Mouse (Mus musculus) forebrain, embryonic 14.5 days (tissue): ENCODE results near the gene Cnih3. TPM values are rescaled to one million over a fixed set of nuclear protein-coding genes. Genes with fewer than 3 reads are reported as not detected.

Experiments
- ATAC-seq: fragments of 200-750 bp; cut with Nextera tagmentation; 2 replicates; pipeline ENCODE4 v1.8.0; 2017; ENCODE audit warnings: mild to moderate bottlenecking, moderate library complexity
- DNase-seq: peaks from one replicate; pipeline ENCODE4 v3.0.0-alpha.2; 2015; ENCODE audit warnings: low spot score
- H3K27ac ChIP-seq: fragments of 300-500 bp; sonication (generic); 2 replicates; pipeline ENCODE4 v1.5.1; 2014; ENCODE audit warnings: low read depth, mild to moderate bottlenecking, control low read depth, low read length, moderate library complexity
- H3K27me3 ChIP-seq: fragments of 300-500 bp; sonication (generic); replicated peaks from 2 replicates; pipeline ENCODE4 v1.6.1; 2014; ENCODE audit warnings: low read length, control low read depth, mixed read lengths; ENCODE audit not compliant: control insufficient read depth, insufficient read depth
- H3K36me3 ChIP-seq: fragments of 300-500 bp; sonication (generic); 2 replicates; pipeline ENCODE4 v1.6.1; 2014; ENCODE audit warnings: low read length, control low read depth; ENCODE audit not compliant: control insufficient read depth, insufficient read depth
- H3K4me1 ChIP-seq: fragments of 300-500 bp; sonication (generic); 2 replicates; pipeline ENCODE4 v1.6.1; 2014; ENCODE audit warnings: antibody characterized with exemption, low read length, control low read depth; ENCODE audit not compliant: control insufficient read depth, insufficient read depth
- H3K4me2 ChIP-seq: fragments of 300-500 bp; sonication (generic); 2 replicates; pipeline ENCODE4 v1.6.1; 2014; ENCODE audit warnings: mild to moderate bottlenecking, control low read depth, low read length
- H3K4me3 ChIP-seq: fragments of 300-500 bp; sonication (generic); 2 replicates; pipeline ENCODE4 v1.5.1; 2014; ENCODE audit warnings: low read depth, low read length, control low read depth
- H3K9ac ChIP-seq: fragments of 300-500 bp; sonication (generic); 2 replicates; pipeline ENCODE4 v1.6.1; 2014; ENCODE audit warnings: mild to moderate bottlenecking, low read length, control low read depth, moderate library complexity
- H3K9me3 ChIP-seq: fragments of 300-500 bp; sonication (generic); replicated peaks from 2 replicates; pipeline ENCODE4 v1.6.1; 2016; ENCODE audit warnings: low read length, control low read depth, mixed read lengths; ENCODE audit not compliant: control insufficient read depth
- WGBS: fragments of 180-500 bp; shearing (Covaris S2); extraction: QIAGEN DNeasy Blood & Tissue Kit; methylation state at CpG from one replicate; pipeline ENCODE4 v1.1.7; 2014; 5-methylcytosine and 5-hydroxymethylcytosine counted together
- polyA plus RNA-seq: library from polyadenylated mRNA; unstranded; fragments of >200 nt; fragmentation: Nextera tagmentation; extraction: Ambion mirVana; gene quantifications from 2 replicates; pipeline ENCODE4 v1.2.1, GENCODE M21; 2014

The Cnih3 gene
- polyA plus RNA-seq, 1 experiment from 2014 or later: 17.0 TPM

DNA sequence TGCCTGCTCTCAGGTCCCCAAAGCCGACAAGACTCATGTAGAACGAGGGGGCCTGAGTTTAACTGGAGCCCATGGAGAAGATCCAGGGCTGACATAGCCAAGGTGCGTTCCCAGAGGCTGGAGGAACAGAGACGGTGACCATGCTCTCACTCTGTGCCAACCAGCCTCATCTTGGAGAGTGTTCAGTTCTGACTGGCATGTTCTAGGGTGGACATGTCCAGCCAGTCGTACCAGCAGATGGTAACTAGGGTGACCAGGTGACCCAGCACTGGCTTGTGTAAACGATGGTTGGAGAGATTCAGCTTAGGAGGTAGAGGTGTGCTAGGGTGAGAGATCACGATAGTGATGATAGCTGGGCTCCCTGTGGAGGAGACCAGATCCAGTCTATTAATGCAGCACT lies 50.6 kb downstream of the Cnih3 start:
- no peak for ATAC-seq
- no peak for DNase-seq
- WGBS: 85% methylated on average over 7 of the region's 7 CpGs
- no peaks in the 10 kb centered on the region for H3K9me3 ChIP-seq
- H3K36me3 ChIP-seq: no peaks in the 10 kb centered on the region
- no peak overlapping the region for H3K4me3 ChIP-seq
- H3K4me2 ChIP-seq: no peak overlapping the region
- no peak overlapping the region for H3K27ac ChIP-seq
- H3K4me1 ChIP-seq: peaks cover 5% of the 10 kb centered on the region; the same call in 1 of the 2 replicates
- H3K9ac ChIP-seq: no peak overlapping the region
- no peaks in the 10 kb centered on the region for H3K27me3 ChIP-seq

DNA sequence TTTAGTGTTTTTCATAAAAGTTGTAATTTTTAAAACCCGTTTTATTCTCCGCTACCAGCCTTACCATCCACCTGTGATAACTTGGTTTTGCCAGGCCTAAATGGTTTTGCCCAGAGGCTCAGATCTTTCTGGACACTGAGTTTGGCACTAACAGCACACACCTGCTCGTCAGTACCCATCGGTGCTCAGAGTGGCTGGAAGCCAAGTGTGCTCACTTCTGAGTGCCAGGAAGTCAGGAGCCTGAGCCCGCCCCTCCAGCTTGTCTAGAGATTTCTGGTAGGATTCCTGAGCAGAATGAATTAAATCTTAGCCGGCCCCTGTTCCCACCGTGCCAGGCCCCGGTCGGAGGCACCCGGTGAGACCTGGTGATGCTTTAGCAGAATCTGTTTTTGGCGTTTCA lies 54.9 kb downstream of the Cnih3 start:
- Histone ChIP-seq H3K27me3 (no peaks in the 10 kb centered on the region), H3K27ac (no peak overlapping the region), H3K4me2 (no peak overlapping the region), H3K9me3 (no peaks in the 10 kb centered on the region), H3K9ac (no peak overlapping the region), H3K4me1 (peaks cover 14% of the 10 kb centered on the region), H3K36me3 (no peaks in the 10 kb centered on the region), H3K4me3 (no peak overlapping the region)
- 77% methylated on average over 11 of the region's 11 CpGs for WGBS
- DNase-seq: no peak
- ATAC-seq: no peak

- H3K9ac ChIP-seq: no peak overlapping the region
- H3K9me3 ChIP-seq: no peaks in the 10 kb centered on the region
- peaks cover 14% of the 10 kb centered on the region for H3K4me1 ChIP-seq
- WGBS: 71% methylated on average over 18 of the region's 18 CpGs
- no peak overlapping the region for H3K4me2 ChIP-seq
- DNase-seq (no peak), ATAC-seq (no peak)
- peak overlapping the region; percentile 41; the same call in 1 of the 2 replicates for H3K27ac ChIP-seq
- no peak overlapping the region for H3K4me3 ChIP-seq
- H3K36me3 ChIP-seq: no peaks in the 10 kb centered on the region
- no peaks in the 10 kb centered on the region for H3K27me3 ChIP-seq
Measured at GRCm38 (mm10) chr1:181408086-181408975, 55.9 kb downstream of the Cnih3 start.

DNA sequence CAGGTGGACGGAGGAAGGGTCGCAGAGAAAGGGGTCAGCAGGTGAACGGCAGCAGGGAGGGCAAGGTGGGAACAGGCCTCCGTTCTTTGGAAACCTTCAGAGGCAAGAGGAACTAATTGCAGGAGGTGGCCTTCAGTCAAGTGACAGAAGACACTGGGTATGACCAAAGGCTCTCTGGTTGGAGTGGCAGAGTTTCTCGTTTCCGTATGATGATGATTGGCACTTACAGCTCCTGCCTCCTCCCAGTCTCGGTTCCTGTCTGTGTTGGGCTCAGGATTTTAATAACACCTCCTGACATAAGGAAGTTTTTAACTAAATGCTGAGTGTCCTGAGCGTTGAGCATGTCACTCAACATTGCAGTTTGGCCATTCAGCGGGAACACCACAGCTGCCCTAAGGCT lies 57.3 kb downstream of the Cnih3 start:
- no peak for DNase-seq
- 88% methylated on average over 9 of the region's 9 CpGs for WGBS

GRCm38 (mm10) chr1:181410647-181411254 lies 58.3 kb downstream of the Cnih3 start:
- no peak overlapping the region for H3K4me3 ChIP-seq
- ATAC-seq (peak; percentile 51), DNase-seq (peak; percentile 65)
- 38% methylated on average over 8 of the region's 8 CpGs for WGBS
- H3K9ac ChIP-seq: no peak overlapping the region
- H3K36me3 ChIP-seq: no peaks in the 10 kb centered on the region
- H3K27ac ChIP-seq: peak overlapping the region; percentile 52; the same call in 1 of the 2 replicates
- H3K4me2 ChIP-seq: no peak overlapping the region
- no peaks in the 10 kb centered on the region for H3K9me3 ChIP-seq
- H3K27me3 ChIP-seq: no peaks in the 10 kb centered on the region
- H3K4me1 ChIP-seq: peaks cover 14% of the 10 kb centered on the region

More for the DNA sequence above, 57.3 kb downstream of the Cnih3 start:
- H3K27ac ChIP-seq: no peak overlapping the region
- no peaks in the 10 kb centered on the region for H3K9me3 ChIP-seq
- no peaks in the 10 kb centered on the region for H3K36me3 ChIP-seq
- H3K27me3 ChIP-seq: no peaks in the 10 kb centered on the region
- H3K4me2 ChIP-seq: no peak overlapping the region
- no peak overlapping the region for H3K9ac ChIP-seq
- H3K4me3 ChIP-seq: no peak overlapping the region
- H3K4me1 ChIP-seq: peaks cover 14% of the 10 kb centered on the region
- no peak for ATAC-seq

DNA sequence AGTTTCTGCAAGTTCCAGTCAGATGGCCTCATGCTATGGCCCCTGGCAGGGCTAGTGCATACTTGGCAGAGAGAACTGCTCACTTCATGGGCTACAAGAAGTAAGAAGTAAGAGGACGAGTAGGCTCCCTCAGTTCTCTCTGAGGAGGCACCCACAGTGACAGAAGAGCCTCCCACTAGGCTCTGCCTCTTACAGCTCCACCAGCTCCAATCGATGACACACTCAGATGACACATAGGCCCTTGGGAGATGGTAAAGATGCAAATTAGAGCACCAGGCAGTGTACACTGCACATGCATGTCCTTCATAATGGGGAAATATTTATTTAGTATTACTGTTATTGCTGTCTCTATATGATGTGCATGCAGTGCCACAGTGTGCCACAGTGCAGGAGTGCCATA lies 62.6 kb downstream of the Cnih3 start:
- ATAC-seq (no peak), DNase-seq (no peak)
- H3K4me3 ChIP-seq: no peak overlapping the region
- H3K36me3 ChIP-seq: no peaks in the 10 kb centered on the region
- H3K9me3 ChIP-seq: no peaks in the 10 kb centered on the region
- H3K27ac ChIP-seq: no peak overlapping the region
- H3K9ac ChIP-seq: no peak overlapping the region
- peaks cover 19% of the 10 kb centered on the region for H3K4me1 ChIP-seq
- 81% methylated on average over 2 of the region's 2 CpGs for WGBS
- no peaks in the 10 kb centered on the region for H3K27me3 ChIP-seq
- no peak overlapping the region for H3K4me2 ChIP-seq

- ATAC-seq: no peak
- Histone ChIP-seq H3K36me3 (no peaks in the 10 kb centered on the region), H3K4me2 (no peak overlapping the region), H3K27me3 (no peaks in the 10 kb centered on the region), H3K9me3 (no peaks in the 10 kb centered on the region), H3K4me3 (no peak overlapping the region), H3K4me1 (peaks cover 15% of the 10 kb centered on the region; the same call in 1 of the 2 replicates), H3K9ac (no peak overlapping the region), H3K27ac (no peak overlapping the region)
- 75% methylated on average over 9 of the region's 9 CpGs for WGBS
- DNase-seq: no peak
Measured at GRCm38 (mm10) chr1:181416841-181417240, 64.4 kb downstream of the Cnih3 start.

DNA sequence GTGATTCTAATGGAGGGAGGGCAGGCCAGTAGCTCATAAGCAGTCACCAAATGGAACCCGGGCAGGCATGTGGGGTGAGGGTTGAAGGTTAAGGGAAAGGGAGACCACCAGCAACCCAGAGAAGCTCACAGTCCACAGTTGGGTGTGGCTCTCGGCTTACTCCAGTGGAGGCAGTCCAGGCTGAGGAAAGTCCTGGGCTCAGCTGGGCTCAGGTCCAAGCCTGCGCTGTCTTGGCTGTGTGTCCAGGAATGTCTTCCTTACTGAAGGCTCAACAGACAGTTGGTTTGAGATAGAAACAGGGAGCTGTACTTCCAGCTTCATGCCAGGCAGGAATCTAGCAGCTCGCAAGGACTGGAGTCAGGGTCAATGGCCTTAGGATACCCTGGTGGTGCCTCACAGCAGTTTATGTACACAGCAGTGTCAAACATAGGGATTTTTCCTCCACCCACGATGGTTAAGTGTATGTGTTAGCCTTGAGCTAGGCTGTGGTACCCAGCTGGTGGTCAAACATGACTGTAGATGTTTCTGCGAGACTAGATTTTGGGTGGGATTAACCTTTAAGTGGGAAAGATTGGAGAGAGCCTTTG lies 65.6 kb downstream of the Cnih3 start:
- no peaks in the 10 kb centered on the region for H3K27me3 ChIP-seq
- H3K9ac ChIP-seq: no peak overlapping the region
- no peak overlapping the region for H3K27ac ChIP-seq
- DNase-seq (peak; percentile 32), ATAC-seq (no peak)
- no peak overlapping the region for H3K4me3 ChIP-seq
- WGBS: 75% methylated on average over 6 of the region's 6 CpGs
- H3K4me2 ChIP-seq: no peak overlapping the region
- H3K4me1 ChIP-seq: peaks cover 19% of the 10 kb centered on the region
- H3K36me3 ChIP-seq: no peaks in the 10 kb centered on the region
- H3K9me3 ChIP-seq: no peaks in the 10 kb centered on the region
